Mouse (Mus musculus): ENCODE measurements around the gene Fras1.

DNA sequence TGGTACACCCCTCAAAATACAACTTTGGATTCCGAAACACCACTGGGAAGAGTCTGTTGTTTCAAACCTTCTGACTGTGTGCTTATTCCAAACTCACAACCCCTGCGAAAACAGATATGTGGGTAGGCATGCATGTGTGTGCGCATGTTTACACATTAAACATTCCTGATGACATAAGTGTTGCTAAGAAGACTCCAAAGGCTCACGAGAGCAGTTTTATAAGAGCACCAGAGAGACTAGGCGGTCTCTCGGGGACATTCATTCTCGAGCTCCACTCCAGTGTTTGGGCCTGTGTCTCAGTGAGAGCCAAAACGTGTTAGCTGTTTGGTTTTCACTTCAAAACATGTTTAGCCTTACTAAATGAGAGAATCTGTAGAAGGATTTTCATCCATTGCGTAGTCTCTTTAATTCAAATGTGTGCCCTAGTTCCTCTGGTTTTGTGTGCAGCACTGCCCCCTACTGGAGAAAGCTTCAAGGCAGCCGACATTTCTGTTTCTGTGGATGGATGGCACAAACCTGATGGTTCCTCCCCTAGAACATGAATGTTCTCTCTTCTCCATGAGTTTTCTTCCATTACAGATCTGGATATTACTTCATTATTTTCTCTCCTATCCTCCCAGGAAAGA is 395.2 kb downstream of the Fras1 start:
- TF ChIP-seq CTCF (IDR thresholded peaks at IDR 0.05; ENCODE audit: low read depth, low read length): peak; percentile 51
- TF ChIP-seq POLR2A (IDR thresholded peaks at IDR 0.05; ENCODE audit: insufficient read depth, low read length): no peak
- no peak for TF ChIP-seq EP300 (IDR thresholded peaks at IDR 0.05; ENCODE audit: insufficient read depth, low read depth, low read length)

Data from ES-Bruce4 (cell line).